Mouse (Mus musculus) gastrocnemius, postnatal 36 days (tissue): ENCODE measurements around the gene Pxk. TPM values are rescaled to one million over a fixed set of nuclear protein-coding genes. Genes with fewer than 3 reads are reported as not detected.
A peak's percentile ranks its signal among the peaks of the same experiment; 100 is the strongest.

Source experiments
- DNase-seq, 2 experiments: peaks; one replicate each; pipeline ENCODE4 v3.0.0; 2022
- intact Hi-C: fragments of 180-260 bp; cut with DNase I; formaldehyde crosslinking; loops from one replicate; pipeline ENCODE4 v1.15.1; 2025
- long read RNA-seq, 2 experiments: library from polyadenylated mRNA; stranded (forward); transcript quantifications; one replicate each; pipeline ENCODE4 v2.0.0; 2021
- total RNA-seq, 2 experiments: library from RNA; stranded (reverse); gene quantifications; 2 replicates each; pipeline ENCODE4 v1.2.3; 2021

The Pxk gene
- total RNA-seq = 10 to 100 TPM; 10.7 to 12.2 TPM
- long read RNA-seq, experiment 1, partial matches to known transcripts = 0 of 8 reads
- long read RNA-seq, experiment 1, other reads (novel, unspliced or antisense) = 2 of 8 reads
- long read RNA-seq, experiment 2, partial matches to known transcripts = 2 of 11 reads
- long read RNA-seq, experiment 2, other reads (novel, unspliced or antisense) = 3 of 11 reads

- peak; percentile 85 to 89 for DNase-seq
- intact Hi-C loops = no loop called here
Observed at GRCm38 (mm10) chr14:8097978-8098686, at the start of gene Pxk. TSS of gene Pxk (plus strand) at chr14:8098211.

GRCm38 (mm10) chr14:8049334-8049733 is 48.7 kb upstream of the Pxk start:
- DNase-seq = no peak

GRCm38 (mm10) chr14:8051869-8052268 is 46.1 kb upstream of the Pxk start:
- intact Hi-C loops = no loop called here
- no peak for DNase-seq

More at GRCm38 (mm10) chr14:8049334-8049733, 48.7 kb upstream of the Pxk start:
- intact Hi-C loops = loop anchor here (5.0 to 10.0 kb wide), 2 partner anchors 55 to 232 kb away; partner anchors contain the start of genes Dnase1l3 and Flnb

GRCm38 (mm10) chr14:8052661-8053060 is 45.4 kb upstream of the Pxk start:
- no peak for DNase-seq
- intact Hi-C loops = no loop called here

- no peak for DNase-seq
- intact Hi-C loops = no loop called here
Observed at GRCm38 (mm10) chr14:8054310-8055102, 43.5 kb upstream of the Pxk start.

- intact Hi-C loops = no loop called here
Observed at GRCm38 (mm10) chr14:8056076-8056475, 41.9 kb upstream of the Pxk start.

GRCm38 (mm10) chr14:8059938-8060337 is 38.1 kb upstream of the Pxk start:
- DNase-seq = no peak
- intact Hi-C loops = no loop called here

More at GRCm38 (mm10) chr14:8056076-8056475, 41.9 kb upstream of the Pxk start:
- no peak for DNase-seq

- intact Hi-C loops = no loop called here
- DNase-seq = no peak
Observed at GRCm38 (mm10) chr14:8062076-8062475, 35.9 kb upstream of the Pxk start.

GRCm38 (mm10) chr14:8062537-8063301 is 35.3 kb upstream of the Pxk start:
- no peak for DNase-seq
- intact Hi-C loops = no loop called here

- intact Hi-C loops = no loop called here
- DNase-seq = no peak
Observed at GRCm38 (mm10) chr14:8063835-8064785, 33.9 kb upstream of the Pxk start.

- intact Hi-C loops = no loop called here
- DNase-seq = peak; percentile 91 to 95
Observed at GRCm38 (mm10) chr14:8080165-8080679, 17.8 kb upstream of the Pxk start, which contains the start of gene Rpp14. TSS of gene Rpp14 (plus strand) at chr14:8080367.

- no peak for DNase-seq
- intact Hi-C loops = no loop called here
Observed at GRCm38 (mm10) chr14:8080718-8081117, 17.3 kb upstream of the Pxk start.

- intact Hi-C loops = no loop called here
- no peak for DNase-seq
Observed at GRCm38 (mm10) chr14:8082949-8083348, 15.1 kb upstream of the Pxk start.

- no peak for DNase-seq
- intact Hi-C loops = no loop called here
Observed at GRCm38 (mm10) chr14:8089016-8089415, 9.0 kb upstream of the Pxk start.

GRCm38 (mm10) chr14:8092573-8092972 is 5.4 kb upstream of the Pxk start:
- no peak for DNase-seq

GRCm38 (mm10) chr14:8093427-8093826 is 4.6 kb upstream of the Pxk start:
- intact Hi-C loops = loop anchor here (1.0 to 5.0 kb wide), 2 partner anchors 31 to 249 kb away; no protein-coding TSS in a partner anchor
- no peak for DNase-seq

More at GRCm38 (mm10) chr14:8092573-8092972, 5.4 kb upstream of the Pxk start:
- intact Hi-C loops = loop anchor here (5.0 kb wide), 1 partner anchor 250 kb away; no protein-coding TSS in a partner anchor

- intact Hi-C loops = loop anchor here (2.0 to 5.0 kb wide), 3 partner anchors 50 to 247 kb away; no protein-coding TSS in a partner anchor
- DNase-seq = no peak
Observed at GRCm38 (mm10) chr14:8094931-8095561, 3.0 kb upstream of the Pxk start.

GRCm38 (mm10) chr14:8095562-8095950 is 2.5 kb upstream of the Pxk start:
- intact Hi-C loops = loop anchor here (2.0 kb wide), 2 partner anchors 49 to 57 kb away; no protein-coding TSS in a partner anchor
- DNase-seq = peak in 1 of 2 experiments; percentile 20
